Mouse (Mus musculus): Measurements from ENCODE around the gene Slc25a3.

GRCm38 (mm10) chr10:91139148-91139766 is 15.4 kb upstream of the Slc25a3 start:
- TF ChIP-seq POLR2A (IDR thresholded peaks at IDR 0.05; ENCODE audit: extremely low read depth, insufficient read depth, low read length) = no peak
- no peak for TF ChIP-seq CTCF (IDR thresholded peaks at IDR 0.05; ENCODE audit: extremely low read depth, insufficient read depth, low read length)

All from cortical plate, adult 2 months (tissue).